Mouse (Mus musculus) embryonic facial prominence, embryonic 15.5 days (tissue): ENCODE results near the gene Tbc1d14. TPM values are rescaled to one million over a fixed set of nuclear protein-coding genes. Genes with fewer than 3 reads are reported as not detected.

Experiments used
- ATAC-seq: fragments of 200-750 bp; cut with Nextera tagmentation; 2 replicates; pipeline ENCODE4 v1.8.0; 2017; ENCODE audit warnings: low read depth, moderate TSS enrichment; ENCODE audit not compliant: insufficient number of reproducible peaks, low FRiP score, low TSS enrichment
- H3K27ac ChIP-seq: fragments of 300-500 bp; sonication (generic); replicated peaks from 2 replicates; pipeline ENCODE4 v1.5.1; 2015; ENCODE audit warnings: mild to moderate bottlenecking, inconsistent platforms
- H3K27me3 ChIP-seq: fragments of 300-500 bp; sonication (generic); 2 replicates; pipeline ENCODE4 v1.6.1; 2015; ENCODE audit warnings: inconsistent platforms
- H3K36me3 ChIP-seq: fragments of 300-500 bp; sonication (generic); 2 replicates; pipeline ENCODE4 v1.6.1; 2015; ENCODE audit warnings: mild to moderate bottlenecking, inconsistent platforms
- H3K4me1 ChIP-seq: fragments of 300-500 bp; sonication (generic); 2 replicates; pipeline ENCODE4 v1.6.1; 2015; ENCODE audit warnings: inconsistent platforms
- H3K4me2 ChIP-seq: fragments of 300-500 bp; sonication (generic); replicated peaks from 2 replicates; pipeline ENCODE4 v1.6.1; 2015; ENCODE audit warnings: mild to moderate bottlenecking, inconsistent platforms
- H3K4me3 ChIP-seq: fragments of 300-500 bp; sonication (generic); replicated peaks from 2 replicates; pipeline ENCODE4 v1.5.1; 2015; ENCODE audit warnings: mild to moderate bottlenecking, inconsistent platforms
- H3K9ac ChIP-seq: fragments of 300-500 bp; sonication (generic); 2 replicates; pipeline ENCODE4 v1.6.1; 2015; ENCODE audit warnings: inconsistent platforms
- H3K9me3 ChIP-seq: fragments of 300-500 bp; sonication (generic); replicated peaks from 2 replicates; pipeline ENCODE4 v1.6.1; 2016; ENCODE audit warnings: inconsistent platforms
- WGBS: fragments of 180-500 bp; shearing (Covaris S2); methylation state at CpG from one replicate; pipeline ENCODE4 v1.1.7; 2015; 5-methylcytosine and 5-hydroxymethylcytosine counted together
- polyA plus RNA-seq: library from polyadenylated mRNA; unstranded; fragments of >200 nt; fragmentation: Nextera tagmentation; extraction: Ambion mirVana; gene quantifications from 2 replicates; pipeline ENCODE4 v1.2.1, GENCODE M21; 2015

The Tbc1d14 gene
- polyA plus RNA-seq, 1 experiment from 2014 or later = 41.3 TPM

DNA sequence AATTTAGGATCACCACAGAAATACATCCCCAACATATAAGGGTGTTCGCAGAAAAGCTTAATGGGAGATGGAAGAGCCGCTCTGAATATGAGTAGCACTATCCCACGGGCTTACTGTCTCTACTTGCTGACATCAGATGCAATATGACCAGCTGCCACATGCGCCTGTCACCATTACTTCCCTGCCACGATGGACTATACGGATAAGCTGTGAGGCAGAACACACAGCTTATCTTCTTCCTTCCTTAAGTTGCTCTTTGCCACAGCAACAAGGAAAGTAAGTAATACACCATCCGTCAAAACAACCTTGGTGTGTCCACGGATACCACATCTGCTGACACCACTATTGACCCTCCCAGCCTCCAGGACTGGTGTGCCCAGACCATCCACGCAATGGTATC lies 28.5 kb downstream of the Tbc1d14 start:
- Histone ChIP-seq H3K4me3 (no peak overlapping the region), H3K4me2 (no peak overlapping the region), H3K27ac (no peak overlapping the region), H3K9ac (no peak overlapping the region), H3K4me1 (peaks cover 10% of the 10 kb centered on the region; the same call in 1 of the 2 replicates), H3K27me3 (no peaks in the 10 kb centered on the region), H3K36me3 (no peaks in the 10 kb centered on the region), H3K9me3 (no peaks in the 10 kb centered on the region)
- 84% methylated on average over 9 of the region's 9 CpGs for WGBS
- no peak for ATAC-seq

DNA sequence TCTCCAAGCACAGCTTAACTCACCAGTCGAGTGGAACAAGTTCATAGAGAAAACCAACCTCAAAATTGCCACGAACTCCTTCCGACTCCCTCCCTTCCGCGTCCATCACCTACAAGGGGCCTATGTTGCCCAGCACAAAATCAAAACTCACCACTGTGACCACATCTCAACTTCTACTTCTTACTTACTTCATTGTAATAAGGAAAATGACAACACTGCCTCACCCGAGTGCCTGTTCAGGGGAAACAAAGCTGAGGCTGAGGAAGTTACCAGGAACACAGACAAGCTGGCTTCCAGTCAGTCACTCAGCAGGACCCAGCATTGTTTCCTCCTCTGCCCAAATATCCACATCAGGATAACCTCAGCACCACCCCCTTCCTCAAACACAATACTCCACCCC lies 29.3 kb downstream of the Tbc1d14 start:
- Histone ChIP-seq H3K36me3 (no peaks in the 10 kb centered on the region), H3K27me3 (no peaks in the 10 kb centered on the region), H3K9ac (no peak overlapping the region), H3K9me3 (no peaks in the 10 kb centered on the region), H3K27ac (no peak overlapping the region), H3K4me1 (peaks cover 10% of the 10 kb centered on the region; the same call in 1 of the 2 replicates), H3K4me2 (no peak overlapping the region), H3K4me3 (no peak overlapping the region)
- no peak for ATAC-seq
- 71% methylated on average over 6 of the region's 6 CpGs for WGBS

DNA sequence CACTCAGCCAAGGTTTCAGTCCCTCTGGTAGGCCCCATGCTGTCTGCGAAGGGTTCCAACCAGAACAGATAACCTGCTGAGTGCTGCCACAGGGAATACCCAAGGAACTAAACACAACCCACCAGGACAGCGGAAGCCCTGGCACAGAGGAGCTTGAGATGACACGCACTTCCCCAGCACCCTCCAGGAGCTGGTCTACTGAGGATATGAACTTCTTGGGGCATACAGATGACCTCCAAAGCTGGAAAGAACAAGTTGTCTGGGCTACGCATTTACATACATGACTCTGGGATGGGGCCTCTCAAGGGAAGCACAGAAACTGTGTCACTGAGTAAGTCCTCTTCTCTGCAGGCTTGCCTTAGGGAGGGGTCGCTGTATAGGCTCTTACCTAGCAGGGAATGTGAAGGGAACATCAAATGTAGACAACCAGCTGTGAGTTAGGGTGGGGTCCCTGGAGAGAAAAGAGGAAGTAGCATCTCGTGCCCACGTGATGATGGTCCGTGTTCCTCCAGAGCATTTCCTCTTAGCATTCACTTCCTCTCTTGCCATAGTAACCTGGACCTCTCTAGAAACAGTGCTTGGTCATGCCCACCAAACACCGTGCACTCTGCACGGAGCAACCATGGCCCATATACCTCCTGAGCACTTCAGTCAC lies 30.2 kb downstream of the Tbc1d14 start:
- no peak overlapping the region for H3K27ac ChIP-seq
- no peak for ATAC-seq
- no peaks in the 10 kb centered on the region for H3K27me3 ChIP-seq
- 84% methylated on average over 10 of the region's 10 CpGs for WGBS
- H3K9ac ChIP-seq = no peak overlapping the region
- H3K9me3 ChIP-seq = no peaks in the 10 kb centered on the region
- H3K36me3 ChIP-seq = no peaks in the 10 kb centered on the region
- no peak overlapping the region for H3K4me3 ChIP-seq
- H3K4me2 ChIP-seq = no peak overlapping the region
- H3K4me1 ChIP-seq = peaks cover 14% of the 10 kb centered on the region; the same call in 1 of the 2 replicates

DNA sequence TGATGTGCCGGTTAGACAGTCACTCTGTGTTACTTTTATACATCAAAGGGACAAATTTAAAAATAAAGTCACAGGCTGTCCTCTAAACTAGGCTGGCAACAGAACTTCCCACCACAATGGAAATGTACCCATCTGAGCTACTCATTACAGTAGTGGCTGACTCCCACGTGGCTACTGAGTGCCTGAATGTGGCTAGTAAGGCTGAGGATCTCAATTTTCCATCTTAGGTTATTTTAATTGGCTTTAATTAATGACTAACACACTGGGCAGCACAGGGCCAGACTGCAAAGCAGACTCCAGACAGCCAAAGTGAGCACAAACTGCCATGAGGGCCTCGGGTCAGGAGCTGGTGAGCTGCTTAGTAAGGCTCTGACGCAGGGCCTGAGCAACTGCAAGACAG lies 31.6 kb downstream of the Tbc1d14 start:
- H3K4me2 ChIP-seq = no peak overlapping the region
- no peak for ATAC-seq
- H3K4me1 ChIP-seq = peaks cover 21% of the 10 kb centered on the region; the same call in 1 of the 2 replicates
- H3K9ac ChIP-seq = no peak overlapping the region
- WGBS = 81% methylated on average over 4 of the region's 4 CpGs
- H3K36me3 ChIP-seq = no peaks in the 10 kb centered on the region
- no peaks in the 10 kb centered on the region for H3K27me3 ChIP-seq
- H3K27ac ChIP-seq = no peak overlapping the region
- H3K9me3 ChIP-seq = no peaks in the 10 kb centered on the region
- no peak overlapping the region for H3K4me3 ChIP-seq

DNA sequence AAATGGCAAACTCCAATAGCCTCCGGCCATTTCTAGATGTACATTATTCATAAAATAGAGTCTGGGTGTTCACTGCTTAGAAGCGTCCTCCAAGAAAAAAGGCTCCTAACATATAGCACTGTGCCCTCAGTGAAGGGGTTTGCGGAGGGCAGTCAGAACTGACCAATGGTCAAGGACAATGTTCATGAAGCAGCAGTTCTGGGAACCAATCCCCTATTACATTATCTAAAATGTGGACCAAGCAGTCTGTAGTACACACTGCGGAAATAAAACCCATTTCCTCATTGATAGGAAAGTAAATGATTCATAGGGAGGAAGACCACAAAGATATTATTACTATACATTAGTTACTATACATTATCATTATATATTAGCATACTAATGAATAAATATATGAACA lies 32.6 kb downstream of the Tbc1d14 start:
- no peak overlapping the region for H3K4me3 ChIP-seq
- no peak overlapping the region for H3K9ac ChIP-seq
- peaks cover 21% of the 10 kb centered on the region; the same call in 1 of the 2 replicates for H3K4me1 ChIP-seq
- no peak overlapping the region for H3K27ac ChIP-seq
- ATAC-seq = no peak
- H3K9me3 ChIP-seq = no peaks in the 10 kb centered on the region
- WGBS = 92% methylated on average over 4 of the region's 4 CpGs
- H3K4me2 ChIP-seq = no peak overlapping the region
- no peaks in the 10 kb centered on the region for H3K36me3 ChIP-seq
- no peaks in the 10 kb centered on the region for H3K27me3 ChIP-seq

DNA sequence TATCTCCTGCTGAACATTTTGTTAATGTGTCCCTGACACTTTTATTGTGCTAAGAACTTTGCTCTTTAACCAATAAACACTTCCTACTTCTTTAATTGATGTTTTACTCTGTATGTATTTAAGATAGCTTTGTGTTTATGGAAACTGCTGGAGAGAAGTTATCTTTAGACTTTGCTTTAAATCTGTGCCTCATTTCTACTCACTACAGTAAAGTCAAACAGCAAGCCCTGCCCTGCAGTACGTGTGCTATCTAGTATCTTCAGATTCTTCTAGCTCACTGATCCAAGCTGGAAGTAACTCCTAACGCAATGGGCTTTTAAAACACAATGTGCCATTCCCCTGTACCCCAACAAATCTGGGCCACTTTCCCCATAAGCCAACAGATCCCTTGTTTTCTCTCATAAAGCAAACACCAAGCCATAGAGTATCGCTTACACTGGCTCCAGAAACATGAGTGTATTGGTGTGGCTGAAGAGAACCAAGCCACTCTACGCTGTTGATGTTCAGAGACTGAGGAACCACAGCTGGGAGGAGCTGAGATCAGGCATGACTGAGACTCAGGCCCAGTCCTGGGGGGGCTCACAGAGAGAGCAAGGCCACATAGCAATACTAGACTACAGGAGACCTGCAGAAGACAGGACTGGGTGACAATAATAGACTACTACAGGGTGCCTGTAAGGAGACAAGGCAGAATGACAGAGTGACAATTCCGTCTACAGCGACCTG lies 33.4 kb downstream of the Tbc1d14 start:
- H3K36me3 ChIP-seq = no peaks in the 10 kb centered on the region
- H3K9ac ChIP-seq = no peak overlapping the region
- no peak for ATAC-seq
- no peak overlapping the region for H3K27ac ChIP-seq
- H3K9me3 ChIP-seq = no peaks in the 10 kb centered on the region
- no peak overlapping the region for H3K4me2 ChIP-seq
- H3K4me3 ChIP-seq = no peak overlapping the region
- WGBS = 85% methylated on average over 6 of the region's 6 CpGs
- no peaks in the 10 kb centered on the region for H3K27me3 ChIP-seq
- H3K4me1 ChIP-seq = peaks cover 24% of the 10 kb centered on the region; the same call in 1 of the 2 replicates

DNA sequence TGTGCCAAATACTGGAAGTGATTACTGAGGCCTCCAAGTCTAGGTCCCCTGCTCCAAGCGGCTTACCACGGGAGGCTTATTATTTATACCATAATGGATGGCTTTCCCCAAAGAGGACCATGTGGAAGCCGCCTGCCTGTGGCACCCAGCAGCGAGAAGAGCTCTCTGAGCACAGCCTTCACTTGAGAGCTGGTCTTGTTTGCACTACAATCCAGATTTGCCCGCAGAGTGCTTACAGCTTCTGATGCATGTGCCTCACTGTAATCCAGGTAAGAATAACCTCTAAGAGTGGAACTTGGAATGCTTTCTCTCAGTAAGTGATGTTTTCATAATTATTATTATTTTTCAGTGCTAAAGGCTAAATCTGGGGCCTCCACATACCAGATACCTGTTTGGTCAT lies 34.0 kb downstream of the Tbc1d14 start:
- Histone ChIP-seq H3K4me3 (no peak overlapping the region), H3K9ac (no peak overlapping the region), H3K27ac (no peak overlapping the region), H3K4me1 (peaks cover 30% of the 10 kb centered on the region), H3K4me2 (no peak overlapping the region), H3K9me3 (no peaks in the 10 kb centered on the region), H3K36me3 (no peaks in the 10 kb centered on the region), H3K27me3 (no peaks in the 10 kb centered on the region)
- 67% methylated on average over 5 of the region's 5 CpGs for WGBS
- ATAC-seq = no peak

DNA sequence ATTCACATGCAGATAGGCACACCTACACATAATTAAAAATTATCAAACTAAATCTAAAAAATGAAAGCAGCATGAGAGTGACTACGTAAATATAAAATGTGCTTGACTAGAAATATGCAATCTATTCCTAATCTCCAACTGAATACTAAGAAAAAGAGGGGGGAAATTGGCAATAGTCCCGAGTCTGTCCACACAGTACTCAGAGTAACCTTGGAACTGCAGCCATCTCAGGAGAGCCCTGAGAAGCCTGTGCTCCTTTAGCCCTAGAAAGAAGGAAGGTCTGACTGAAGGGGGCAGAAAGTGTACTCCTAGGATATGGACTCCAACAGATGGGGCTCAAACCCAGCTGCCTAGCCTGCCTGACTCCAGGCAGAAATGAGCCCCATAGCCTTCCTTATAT lies 34.5 kb downstream of the Tbc1d14 start:
- Histone ChIP-seq H3K4me1 (peaks cover 34% of the 10 kb centered on the region), H3K9me3 (no peaks in the 10 kb centered on the region), H3K36me3 (no peaks in the 10 kb centered on the region), H3K4me2 (no peak overlapping the region), H3K27ac (no peak overlapping the region), H3K27me3 (no peaks in the 10 kb centered on the region), H3K4me3 (no peak overlapping the region), H3K9ac (no peak overlapping the region)
- no peak for ATAC-seq
- 73% methylated on average over 2 of the region's 2 CpGs for WGBS

DNA sequence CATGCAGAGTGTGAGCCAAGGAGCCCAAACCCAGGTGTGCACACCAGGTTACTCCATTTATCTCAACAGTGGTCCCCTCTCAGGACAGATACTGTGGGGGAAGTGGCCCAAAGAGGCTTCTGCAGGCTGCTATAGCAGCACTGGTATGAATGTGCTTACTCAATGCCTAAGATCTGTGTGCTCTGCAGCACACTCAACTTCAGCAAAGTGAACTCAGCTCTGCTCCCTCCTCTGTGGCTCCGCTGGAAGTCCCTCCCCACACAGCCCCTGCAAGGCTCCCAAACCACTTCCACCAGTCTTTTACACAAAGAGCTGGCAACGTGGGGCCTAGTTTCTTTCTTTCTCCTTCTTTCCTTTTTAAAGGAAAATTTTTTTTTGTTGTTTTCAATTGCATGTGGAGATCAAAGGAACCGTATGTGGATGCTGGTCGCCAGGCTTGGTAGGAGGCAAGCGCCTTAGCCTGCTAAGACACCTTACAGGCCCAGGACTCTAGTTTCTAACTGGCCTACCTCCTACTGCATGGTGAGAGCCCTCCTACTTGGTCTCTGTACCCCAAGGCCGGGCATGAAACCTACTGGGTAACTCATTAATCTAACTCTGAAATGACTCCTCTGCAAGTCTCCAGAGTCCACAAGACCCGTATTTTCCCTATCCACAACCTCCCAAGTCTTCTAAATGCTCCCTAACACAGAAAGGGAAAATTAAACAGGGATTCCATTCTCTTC lies 35.3 kb downstream of the Tbc1d14 start:
- Histone ChIP-seq H3K36me3 (no peaks in the 10 kb centered on the region), H3K27me3 (no peaks in the 10 kb centered on the region), H3K9me3 (no peaks in the 10 kb centered on the region), H3K4me2 (no peak overlapping the region), H3K9ac (no peak overlapping the region), H3K4me1 (peaks cover 31% of the 10 kb centered on the region), H3K4me3 (no peak overlapping the region), H3K27ac (peak overlapping the region; percentile 11; the same call in 1 of the 2 replicates)
- ATAC-seq = no peak
- WGBS = 46% methylated on average over 7 of the region's 7 CpGs

DNA sequence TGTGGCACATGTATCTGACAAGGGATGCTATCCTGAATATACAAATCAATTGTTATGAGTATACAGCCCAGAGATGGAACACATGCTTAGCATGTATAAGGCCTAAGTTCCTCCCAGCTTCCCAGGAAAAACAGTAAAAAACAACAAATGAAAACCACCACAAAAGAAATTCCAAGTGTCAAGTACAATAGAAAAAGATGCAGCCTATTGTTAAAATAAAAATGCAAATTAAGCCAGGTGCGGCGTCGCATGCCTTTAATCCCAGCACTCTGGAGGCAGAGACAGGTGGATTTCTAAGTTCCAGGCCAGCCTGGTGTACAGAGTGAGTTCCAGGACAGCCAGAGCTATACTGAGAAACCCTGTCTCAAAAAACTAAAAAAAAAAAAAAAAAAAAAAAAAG lies 36.2 kb downstream of the Tbc1d14 start:
- no peak for ATAC-seq
- Histone ChIP-seq H3K27me3 (no peaks in the 10 kb centered on the region), H3K9ac (no peak overlapping the region), H3K4me2 (no peak overlapping the region), H3K27ac (no peak overlapping the region), H3K4me1 (peaks cover 25% of the 10 kb centered on the region), H3K36me3 (no peaks in the 10 kb centered on the region), H3K9me3 (no peaks in the 10 kb centered on the region), H3K4me3 (no peak overlapping the region)
- WGBS = 77% methylated on average over 3 of the region's 3 CpGs

DNA sequence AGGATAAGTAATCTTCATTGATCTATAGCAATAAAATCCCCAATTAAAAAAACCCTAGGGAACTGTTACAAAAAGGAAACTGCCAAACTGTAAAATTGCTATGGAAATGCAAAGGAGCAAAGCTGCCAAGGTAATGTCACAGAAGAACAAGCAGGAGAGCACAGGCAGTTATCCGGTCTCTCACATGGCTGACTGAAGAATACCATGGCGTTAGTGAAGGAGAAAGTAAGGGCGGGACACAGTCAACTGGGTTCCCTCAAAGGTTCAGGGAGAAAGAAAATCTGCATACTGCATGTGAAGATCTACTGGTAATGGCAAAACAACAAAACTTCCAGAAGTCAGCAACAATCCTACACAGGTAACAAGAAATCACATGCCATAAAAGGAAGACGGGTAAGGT lies 36.8 kb downstream of the Tbc1d14 start:
- Histone ChIP-seq H3K27me3 (no peaks in the 10 kb centered on the region), H3K4me2 (no peak overlapping the region), H3K4me1 (peaks cover 25% of the 10 kb centered on the region), H3K27ac (no peak overlapping the region), H3K9me3 (no peaks in the 10 kb centered on the region), H3K9ac (no peak overlapping the region), H3K4me3 (no peak overlapping the region), H3K36me3 (no peaks in the 10 kb centered on the region)
- 72% methylated on average over 4 of the region's 4 CpGs for WGBS
- no peak for ATAC-seq
